Mouse (Mus musculus) retina, postnatal 7 days (tissue): ENCODE data around the gene Usp17lc.
"Not testable (repeated sequence)": the region's sequence is repeated elsewhere in the genome, so short reads cannot be mapped to it uniquely, and the experiment has no call there.

Source experiments
- DNase-seq: peaks from one replicate; pipeline ENCODE4 v3.0.0-alpha.2; 2012; ENCODE audit warnings: low read depth, low spot score

Usp17lc gene

GRCm38 (mm10) chr7:103414772-103415171, at the start of gene Usp17lc:
TSS of gene Usp17lc (plus strand) at chr7:103415072.
- DNase-seq: not testable (repeated sequence)

GRCm38 (mm10) chr7:103386077-103386476, 28.8 kb upstream of the Usp17lc start, which contains the start of gene Olfr603:
TSS of gene Olfr603 (minus strand) at chr7:103386177.
- no peak for DNase-seq

DNA sequence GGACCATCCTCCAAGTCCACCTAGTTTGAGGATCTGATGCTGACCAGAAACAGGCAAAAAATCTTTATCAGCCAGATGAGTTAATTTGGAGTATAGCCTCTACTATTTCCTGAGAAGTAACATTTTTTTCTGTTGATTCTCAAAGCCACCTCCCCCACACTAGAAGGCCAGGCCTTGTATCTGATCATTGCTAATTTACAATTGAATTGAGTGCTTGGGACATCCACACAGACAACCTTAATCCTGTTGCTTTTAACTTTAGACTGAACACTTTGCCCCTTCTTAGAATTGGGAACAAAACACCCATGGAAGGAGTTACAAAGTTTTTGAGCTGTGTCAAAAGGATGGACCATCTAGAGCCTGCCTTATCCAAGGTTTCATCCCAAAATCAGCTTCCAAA, 17.1 kb upstream of the Usp17lc start:
- no peak for DNase-seq

DNA sequence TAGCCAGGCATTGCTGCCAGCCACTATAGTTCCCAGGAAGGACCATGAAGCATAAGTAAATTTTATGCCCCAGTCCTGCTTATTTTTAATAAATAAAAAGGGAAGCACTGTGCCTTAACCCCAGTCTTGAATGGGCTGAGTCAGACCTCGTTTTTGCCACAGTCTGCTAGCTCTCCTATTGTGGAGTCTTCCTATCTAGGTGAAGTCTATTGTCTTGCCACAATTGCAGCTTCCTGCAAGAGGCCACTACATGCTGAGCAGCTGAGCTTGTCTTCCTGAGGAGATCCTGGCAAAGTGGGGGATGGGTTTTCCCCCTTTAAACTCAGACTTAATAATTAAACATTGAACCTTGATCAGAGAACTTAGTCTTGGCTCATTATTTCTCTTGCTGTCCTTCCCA, 15.9 kb upstream of the Usp17lc start:
- no peak for DNase-seq

- not testable (repeated sequence) for DNase-seq
Measured at GRCm38 (mm10) chr7:103406521-103407055, 8.3 kb upstream of the Usp17lc start.

DNA sequence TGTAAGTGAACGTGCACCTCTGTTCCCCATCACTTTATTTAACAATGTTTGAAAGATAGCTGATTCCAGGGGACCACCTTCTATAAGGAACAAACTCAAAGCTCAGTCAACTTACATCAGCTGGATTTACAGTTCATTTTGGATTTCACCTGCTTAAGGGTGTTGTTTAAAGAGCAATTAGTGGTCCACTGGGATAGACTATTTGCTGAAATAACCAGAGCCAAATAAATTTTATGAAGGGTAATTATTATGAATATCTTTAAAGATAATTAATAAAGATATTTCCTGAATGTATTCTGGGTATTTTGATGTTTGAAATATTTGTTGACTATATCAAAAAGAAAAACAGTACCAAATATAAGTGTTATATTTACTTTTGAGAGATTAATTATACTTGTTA, 30.5 kb downstream of the Usp17lc start, which contains the start of gene Olfr605:
TSS of gene Olfr605 (minus strand) at position 101 of the 400 bp plus-strand sequence.
- no peak for DNase-seq

DNA sequence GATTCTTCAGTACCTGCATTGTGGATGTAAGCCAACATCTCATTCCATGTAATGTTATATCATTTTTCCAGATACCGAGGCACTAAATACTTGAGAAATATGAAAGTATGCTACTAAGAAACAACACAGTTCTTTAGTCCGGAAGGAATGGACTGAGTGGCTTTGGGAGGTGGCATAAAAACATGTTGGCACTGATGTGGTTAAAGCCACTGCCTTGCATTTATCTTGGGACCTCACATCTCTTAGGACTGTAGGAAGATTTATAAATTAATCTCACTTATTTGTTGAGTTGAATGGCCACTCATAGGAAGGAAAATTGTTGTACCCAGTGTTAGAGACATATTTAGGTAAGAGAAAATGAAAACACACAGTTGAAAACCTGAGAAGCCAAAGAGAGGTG, 33.9 kb downstream of the Usp17lc start, which contains the start of gene Olfr606:
TSS of gene Olfr606 (plus strand) at position 301 of the 400 bp plus-strand sequence.
- no peak for DNase-seq

DNA sequence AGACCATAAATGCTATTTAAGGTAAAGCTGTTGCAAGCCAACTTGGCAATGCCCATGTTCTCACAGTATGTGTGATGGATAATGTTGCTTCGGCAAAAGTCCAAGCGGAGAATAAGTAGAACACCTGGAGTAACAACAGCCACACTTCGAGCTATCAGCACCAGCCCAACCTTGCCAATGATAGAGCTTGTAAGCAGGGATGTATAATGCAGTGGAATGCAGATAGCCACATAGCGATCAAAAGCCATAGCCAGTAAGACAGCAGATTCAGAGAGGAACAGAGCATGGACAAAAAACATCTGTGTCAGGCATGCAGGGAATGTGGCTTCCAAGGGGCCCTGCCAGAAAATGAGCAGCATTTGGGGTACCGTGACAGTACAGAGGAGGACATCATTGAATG, 45.7 kb downstream of the Usp17lc start:
- no peak for DNase-seq
